Mouse (Mus musculus): Measurements from ENCODE around the gene Umad1.
A peak's percentile ranks its signal among the peaks of the same experiment; 100 is the strongest.
"Not testable (repeated sequence)": the region's sequence is repeated elsewhere in the genome, so short reads cannot be mapped to it uniquely, and the experiment has no call there.

Gene Umad1

DNA sequence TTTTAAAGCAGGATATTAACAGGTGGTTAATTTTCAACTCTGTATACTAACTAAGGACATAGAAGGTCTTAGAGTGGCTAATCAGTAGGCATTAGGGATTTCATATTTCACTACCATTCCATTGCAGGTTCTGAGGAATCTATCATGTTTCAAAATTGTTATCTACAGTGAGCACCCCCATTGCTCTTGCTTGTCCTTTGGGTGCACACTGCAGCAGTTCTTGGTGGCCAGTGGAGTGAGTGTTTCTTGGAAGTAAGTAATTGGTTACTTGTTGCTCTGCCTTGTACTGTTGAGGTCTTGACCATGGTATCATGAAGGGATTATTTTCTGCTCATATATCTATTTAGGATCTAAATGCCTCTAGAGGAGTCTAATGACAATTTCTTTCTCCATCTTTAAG lies 57.1 kb downstream of the Umad1 start:
- no peak for DNase-seq (ENCODE audit: low read depth, low spot score)

DNA sequence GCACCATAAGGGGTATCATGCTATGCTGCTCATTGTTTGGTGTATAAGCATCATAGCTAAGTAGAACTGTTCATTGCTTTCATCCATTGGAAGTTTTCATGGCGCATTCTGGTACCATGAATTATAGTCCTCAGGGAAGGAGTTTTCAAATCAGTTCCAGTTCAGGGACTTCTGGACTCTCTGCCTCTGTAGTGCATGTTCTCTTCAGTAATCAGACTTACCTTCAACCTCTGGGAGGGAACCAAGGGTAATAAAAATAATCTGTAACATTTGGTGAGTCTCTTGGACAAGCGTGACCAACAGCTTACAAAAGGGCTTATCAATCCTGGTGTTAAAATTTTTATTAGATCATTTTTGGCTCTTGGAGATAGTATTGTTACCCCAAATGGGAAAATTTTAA lies 60.5 kb downstream of the Umad1 start:
- DNase-seq (ENCODE audit: low read depth, low spot score), result no peak

DNA sequence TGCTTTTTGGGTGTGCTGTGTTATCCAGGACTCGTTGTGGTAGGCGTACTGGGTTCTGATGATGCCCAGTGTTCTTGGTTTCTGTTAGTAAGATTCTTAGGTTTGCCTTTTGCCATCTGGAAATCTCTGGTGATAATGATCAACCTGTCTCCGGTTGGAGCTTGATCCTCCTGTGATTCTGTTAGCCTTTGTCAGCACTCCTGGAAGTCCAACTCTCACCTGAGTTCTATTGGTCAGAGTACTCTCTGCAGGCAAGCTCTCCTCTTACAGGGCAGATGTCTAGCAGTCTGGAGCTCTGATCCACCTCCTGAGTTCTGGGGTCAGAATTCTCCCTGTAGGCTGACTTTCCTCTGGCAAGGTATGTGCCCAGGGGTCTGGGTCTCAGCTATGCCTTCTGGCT lies 72.4 kb downstream of the Umad1 start:
- DNase-seq (ENCODE audit: low read depth, low spot score), result not testable (repeated sequence)

DNA sequence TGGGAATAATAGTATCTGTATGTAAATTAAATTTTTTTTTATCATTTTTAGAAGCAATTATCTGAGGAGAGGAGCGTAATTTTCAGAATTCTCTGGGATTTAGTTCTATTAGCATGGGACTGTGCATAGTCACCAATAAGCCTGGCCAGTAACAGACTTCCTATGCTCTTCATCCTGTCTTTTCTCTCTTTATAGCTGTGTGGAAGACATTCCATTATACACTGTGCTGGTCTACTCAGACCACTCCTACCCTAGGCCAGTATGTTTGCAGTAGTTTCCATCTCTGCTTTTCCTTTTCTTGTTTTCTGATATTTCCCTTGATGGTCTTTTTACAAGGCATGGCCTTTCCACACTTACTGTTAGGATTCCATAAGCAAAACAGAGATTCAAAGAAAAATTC lies 74.3 kb downstream of the Umad1 start:
- DNase-seq (ENCODE audit: low read depth, low spot score), result no peak

DNA sequence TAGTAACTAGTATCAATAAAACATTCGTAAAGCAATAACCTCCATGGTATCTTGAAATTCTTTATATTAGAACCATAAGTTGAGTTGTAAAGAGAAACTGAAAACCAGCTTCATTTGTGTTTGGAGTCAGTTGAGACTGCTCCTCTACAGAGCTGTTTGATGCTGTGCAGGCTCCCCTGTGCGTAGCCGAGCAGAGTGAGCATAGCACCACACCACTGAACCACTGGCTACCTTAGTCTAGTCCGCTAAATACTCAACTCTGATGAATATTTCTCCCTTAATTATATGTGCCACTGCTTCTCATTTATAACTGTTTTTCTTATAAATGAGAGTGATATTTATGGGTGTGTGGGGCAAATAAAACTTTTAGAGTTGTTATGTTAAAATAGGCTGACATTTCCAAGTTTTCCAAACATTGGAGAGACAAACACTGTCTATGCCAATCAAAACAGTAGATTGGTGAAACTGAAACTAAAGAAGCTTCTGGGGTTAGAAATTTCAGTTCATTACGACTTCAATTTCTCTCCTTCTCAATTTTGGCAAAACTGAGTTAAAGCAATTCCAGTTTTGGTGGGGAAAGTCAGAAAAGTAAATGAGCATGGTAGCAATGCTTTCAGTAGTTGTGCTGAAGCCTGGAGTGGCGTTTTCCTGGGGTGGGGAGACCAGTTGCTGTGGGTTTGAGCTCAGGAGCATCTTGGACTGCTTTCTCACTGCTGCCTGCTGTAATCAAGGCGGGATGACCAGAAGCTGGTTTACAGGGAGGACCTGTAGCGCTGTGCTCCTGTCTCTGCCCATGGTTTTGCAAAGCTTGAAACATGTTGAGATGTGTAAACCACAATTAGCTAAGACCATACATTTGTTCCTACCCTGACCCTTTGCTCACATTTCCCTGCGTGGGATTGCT lies 77.7 kb downstream of the Umad1 start:
- DNase-seq (ENCODE audit: low read depth, low spot score), result peak; percentile 39

DNA sequence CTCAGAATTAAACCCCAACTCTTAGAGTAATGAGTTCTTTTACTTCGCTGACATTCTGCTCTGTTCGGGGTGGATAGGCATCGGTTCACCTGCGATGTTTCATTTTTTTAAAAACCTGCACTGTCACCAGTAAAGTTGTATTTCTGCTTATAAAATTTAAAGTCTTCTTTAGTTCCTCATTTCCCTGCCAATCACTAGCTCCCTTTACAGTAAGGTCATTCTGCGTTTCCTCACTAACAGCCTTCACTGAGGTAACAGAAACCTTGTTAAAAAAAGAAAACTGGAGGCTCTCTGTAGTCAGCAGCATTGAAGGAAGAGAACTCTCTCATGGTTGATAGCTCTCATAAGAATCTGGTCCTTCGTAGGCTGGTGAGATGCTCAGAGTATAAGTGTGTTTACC lies 80.4 kb downstream of the Umad1 start:
- DNase-seq (ENCODE audit: low read depth, low spot score), result peak; percentile 67

DNA sequence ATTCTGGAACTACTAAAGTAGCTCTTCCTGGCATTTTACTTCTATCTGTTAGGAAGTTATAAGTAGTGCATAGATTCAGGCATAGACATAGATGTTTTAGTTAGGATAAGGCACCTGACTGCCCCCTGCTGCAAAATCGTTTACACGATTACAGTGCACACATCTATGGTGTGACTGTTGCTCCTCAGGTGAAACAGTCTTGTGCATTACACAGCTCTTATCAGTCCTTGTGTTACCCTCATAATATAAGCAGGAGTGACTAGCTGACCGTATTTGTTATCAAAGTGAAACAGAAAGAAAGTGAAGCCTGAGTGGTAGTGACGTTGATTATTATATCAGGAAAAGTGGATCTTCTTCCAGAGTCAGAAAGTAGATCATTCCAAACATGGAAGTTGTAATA lies 84.2 kb downstream of the Umad1 start:
- DNase-seq (ENCODE audit: low read depth, low spot score), result no peak

DNA sequence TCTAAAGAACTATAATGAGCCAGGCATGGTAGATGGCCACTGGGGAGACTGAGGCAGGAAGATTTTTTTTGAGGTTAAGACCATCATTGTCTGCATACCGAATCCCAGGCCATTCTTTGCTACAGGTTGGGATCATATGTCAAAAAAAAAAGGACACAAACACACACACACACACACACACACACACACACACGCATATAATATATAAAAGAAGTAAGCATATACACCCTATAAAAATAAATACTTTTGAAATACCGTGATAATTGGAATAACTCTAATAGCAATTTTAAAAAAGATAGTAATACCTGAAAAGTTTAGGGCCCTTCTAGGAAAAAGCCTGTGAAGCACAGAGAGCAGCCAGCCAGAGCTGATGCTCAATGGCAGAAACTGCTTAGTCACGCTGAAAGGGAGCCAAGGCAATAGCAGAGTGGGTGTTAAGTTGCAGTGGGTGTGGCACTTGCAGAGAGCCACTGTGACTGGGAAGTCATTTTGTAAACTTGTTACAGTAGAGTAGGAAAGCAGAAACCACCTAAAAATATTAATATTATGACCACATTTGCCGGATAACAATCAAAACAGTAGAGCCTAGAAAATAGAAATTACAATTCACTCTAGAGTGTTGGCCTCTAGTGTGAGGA lies 86.2 kb downstream of the Umad1 start:
- peak; percentile 68 for DNase-seq (ENCODE audit: low read depth, low spot score)

DNA sequence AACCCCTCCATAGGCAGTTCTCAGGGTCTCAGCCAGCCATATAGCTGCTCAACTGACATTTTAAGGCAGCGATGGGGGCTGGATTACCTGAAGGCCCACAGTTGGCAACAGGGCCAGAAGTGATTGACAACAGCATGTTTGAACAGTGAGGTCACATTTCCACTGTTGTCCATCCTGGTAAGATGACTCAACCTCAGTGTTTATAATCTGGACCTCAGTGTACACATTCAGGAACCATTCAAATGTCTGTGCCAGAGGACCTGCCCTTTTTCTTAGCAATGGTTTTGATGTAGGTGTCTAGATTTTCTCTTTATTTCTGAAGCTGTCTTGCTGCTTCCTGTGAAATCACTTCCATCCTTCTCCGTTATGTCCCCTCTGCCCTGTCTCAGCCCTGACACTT lies 88.1 kb downstream of the Umad1 start:
- DNase-seq (ENCODE audit: low read depth, low spot score), result no peak

DNA sequence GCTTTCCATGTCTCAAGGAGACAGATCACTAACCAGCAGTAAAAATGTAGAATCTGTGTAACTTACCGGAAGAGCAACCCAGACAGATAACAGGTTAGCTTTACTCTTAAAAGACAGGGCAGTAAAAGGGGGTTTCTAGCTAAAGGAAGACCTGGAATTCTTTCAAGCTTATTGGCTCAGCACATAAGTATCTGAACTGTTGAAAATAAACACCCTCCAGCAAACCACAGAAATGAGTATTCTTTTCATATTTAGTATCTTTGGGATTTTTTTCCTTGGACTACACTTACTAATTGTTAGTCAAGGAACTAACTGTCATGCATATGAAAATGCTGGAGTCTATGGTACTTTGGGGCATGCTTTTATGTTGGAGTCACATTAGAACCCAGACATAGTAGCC lies 89.3 kb downstream of the Umad1 start:
- DNase-seq (ENCODE audit: low read depth, low spot score), result no peak

DNA sequence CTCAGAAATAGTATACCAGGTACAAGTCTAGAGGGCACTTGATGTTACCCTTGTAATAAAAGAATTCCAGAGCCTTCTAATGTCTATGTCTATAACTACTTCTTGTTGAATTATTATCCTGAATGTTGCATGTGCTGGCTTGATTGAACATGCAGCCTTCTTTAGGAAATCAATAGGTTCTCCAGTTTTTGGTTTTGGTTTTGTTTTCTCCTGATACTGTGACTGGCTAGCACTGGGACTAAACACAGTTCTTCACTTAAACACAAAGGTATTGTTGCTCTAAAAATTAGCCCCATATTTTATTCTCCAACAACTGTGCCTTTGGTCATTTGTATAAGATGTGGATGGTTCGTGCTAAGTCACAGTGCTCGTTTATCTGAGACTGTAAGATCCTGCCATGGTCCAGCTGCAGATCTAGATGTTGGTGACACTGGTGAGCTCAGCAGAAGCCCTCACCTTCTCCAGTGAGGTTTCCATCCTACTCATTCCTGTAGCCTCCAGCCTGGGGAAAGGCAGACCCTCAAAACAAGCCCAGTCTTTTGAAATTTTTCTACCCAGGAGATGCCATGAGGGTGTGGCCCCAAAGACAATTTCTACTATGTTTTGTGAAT lies 90.1 kb downstream of the Umad1 start:
- DNase-seq (ENCODE audit: low read depth, low spot score), result no peak

DNA sequence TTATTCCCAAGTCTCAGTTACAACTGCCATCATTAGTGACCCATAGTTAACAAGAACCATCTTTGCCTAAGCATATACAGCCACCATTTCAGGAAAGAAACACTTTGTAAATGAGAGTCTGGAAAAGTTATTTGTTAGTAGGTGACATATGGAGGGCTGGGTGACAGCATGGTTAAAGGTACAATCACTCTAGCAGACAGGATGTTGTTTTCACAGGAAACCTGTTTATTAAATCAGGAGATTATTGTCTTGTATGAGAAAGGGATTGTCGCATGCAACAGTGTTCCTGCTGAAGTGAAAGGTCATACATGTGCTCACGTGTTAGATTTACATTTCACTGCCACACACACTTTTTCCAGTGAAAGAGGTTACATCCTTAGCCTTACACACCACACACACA lies 92.4 kb downstream of the Umad1 start:
- no peak for DNase-seq (ENCODE audit: low read depth, low spot score)

DNA sequence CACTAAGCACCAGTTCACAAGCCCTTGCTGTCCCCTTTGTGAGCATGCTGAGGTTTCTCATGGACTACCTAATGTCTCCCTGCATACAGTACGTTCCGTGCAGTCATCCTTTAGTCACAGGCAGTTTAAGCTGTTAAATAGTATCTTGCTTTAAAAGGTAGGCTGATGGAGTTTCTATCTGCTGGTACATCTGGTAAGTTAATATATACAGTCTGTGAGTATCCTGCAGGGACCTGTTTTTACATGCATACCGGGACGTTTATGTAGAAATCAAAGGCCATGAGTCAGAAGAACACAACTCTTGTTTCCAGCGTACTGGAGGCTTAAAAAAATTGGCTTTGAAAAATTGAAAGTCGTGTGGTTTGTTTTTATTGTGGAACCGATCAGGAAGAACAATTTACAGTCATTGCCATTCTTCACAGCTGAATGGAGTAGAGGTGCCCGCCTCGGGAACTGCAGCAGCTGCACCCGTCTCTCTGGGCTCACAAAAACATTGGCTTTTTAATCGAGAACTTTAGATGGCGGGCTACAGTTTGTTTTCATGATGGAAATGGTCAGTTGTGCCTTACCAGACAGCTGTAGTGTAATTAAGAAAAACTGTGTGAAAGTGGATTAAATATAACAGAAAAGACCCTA lies 93.6 kb downstream of the Umad1 start:
- DNase-seq (ENCODE audit: low read depth, low spot score), result no peak

DNA sequence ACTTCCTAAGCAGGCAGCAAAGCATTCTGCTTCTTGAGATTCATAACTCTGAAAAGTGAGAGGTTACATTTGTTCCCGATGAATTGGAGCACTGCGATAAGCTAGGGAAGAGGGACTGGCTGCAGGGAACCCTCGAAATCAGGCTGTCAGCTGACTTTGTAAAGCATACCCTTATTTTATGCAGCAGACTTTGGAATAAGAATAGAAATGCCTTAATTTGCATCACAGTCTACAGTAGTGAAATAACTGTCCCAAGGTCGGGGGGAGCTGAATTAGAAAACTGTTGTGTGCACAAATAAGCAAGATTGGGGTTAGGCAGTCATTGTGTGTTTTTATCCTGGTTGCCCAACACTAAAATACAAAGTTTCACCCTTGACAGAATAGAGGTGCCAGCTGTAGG lies 94.4 kb downstream of the Umad1 start:
- DNase-seq (ENCODE audit: low read depth, low spot score), result no peak

DNA sequence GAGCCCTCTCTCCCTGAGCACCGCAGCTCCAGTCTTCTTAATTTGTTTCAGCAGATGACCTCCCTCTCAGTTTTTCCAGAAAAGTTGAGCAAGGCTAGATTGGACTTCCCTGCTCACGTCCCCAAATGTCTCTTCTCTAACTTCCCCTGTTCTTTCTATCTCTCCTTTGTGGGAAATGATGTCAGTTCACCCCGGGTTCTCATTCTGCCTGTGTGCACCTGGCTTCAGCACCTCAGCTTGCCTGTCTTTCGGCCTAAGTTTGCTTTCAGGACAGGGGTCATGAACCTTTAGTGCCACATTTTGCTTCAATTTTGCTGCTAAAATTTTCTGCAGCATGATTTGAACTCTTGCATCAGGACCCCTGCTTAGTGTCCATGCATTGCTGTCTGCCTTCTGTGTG lies 95.8 kb downstream of the Umad1 start:
- no peak for DNase-seq (ENCODE audit: low read depth, low spot score)

DNA sequence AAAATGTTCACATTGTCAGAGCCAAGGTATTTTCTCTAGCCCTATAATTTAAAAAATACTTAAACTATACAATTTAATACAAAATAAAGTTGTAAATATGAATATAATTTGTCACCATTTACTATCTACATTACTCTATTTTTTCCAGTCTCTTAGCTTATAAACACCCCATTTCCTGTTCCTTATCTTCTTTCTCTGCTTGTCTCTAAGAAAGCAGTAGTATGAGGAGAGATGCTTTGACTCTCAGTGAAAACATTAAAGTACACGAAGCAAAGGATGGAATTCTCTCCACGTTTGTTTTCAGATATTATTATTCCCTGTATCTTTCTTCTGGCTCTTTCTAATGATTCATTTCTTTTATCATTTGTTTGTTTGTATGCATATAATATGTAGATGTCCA lies 99.1 kb downstream of the Umad1 start:
- no peak for DNase-seq (ENCODE audit: low read depth, low spot score)

DNA sequence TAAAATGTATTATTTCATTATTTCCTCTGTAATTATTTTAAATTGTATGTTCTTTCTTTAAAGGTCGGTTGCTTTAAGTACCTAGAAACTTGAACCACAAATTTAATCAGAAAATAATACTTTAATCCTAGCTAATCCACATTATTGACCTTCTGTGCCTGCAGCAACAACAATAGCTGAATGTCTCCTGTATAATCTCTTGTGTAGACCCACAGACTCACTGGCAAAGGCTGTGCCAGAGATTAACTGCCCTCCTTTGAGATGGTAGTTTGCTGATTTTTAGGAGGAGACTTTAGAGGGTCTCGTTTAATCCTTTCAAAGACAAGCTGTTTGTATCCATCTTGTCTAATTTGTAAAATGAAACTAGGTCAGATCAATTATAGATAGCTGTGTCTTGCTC lies 99.7 kb downstream of the Umad1 start:
- no peak for DNase-seq (ENCODE audit: low read depth, low spot score)

DNA sequence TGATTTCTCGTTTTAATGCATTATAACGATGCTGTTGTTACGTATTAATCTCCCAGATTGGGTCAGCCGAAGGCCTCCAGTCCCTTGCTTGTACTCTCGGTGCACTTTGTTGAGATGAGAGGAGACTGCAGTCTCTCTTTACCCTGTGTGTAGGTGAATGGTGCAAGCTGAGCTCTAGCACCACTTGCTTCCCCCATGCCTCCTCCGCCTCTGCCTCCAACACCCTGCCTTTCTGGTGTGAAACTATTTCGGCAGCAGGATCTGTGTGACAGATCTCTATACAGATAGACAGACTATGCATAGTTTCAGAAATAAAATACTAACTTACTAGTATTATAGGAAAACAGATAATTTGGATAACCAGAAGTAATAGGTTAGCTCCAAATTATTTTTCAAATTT lies 101.7 kb downstream of the Umad1 start:
- DNase-seq (ENCODE audit: low read depth, low spot score), result no peak

DNA sequence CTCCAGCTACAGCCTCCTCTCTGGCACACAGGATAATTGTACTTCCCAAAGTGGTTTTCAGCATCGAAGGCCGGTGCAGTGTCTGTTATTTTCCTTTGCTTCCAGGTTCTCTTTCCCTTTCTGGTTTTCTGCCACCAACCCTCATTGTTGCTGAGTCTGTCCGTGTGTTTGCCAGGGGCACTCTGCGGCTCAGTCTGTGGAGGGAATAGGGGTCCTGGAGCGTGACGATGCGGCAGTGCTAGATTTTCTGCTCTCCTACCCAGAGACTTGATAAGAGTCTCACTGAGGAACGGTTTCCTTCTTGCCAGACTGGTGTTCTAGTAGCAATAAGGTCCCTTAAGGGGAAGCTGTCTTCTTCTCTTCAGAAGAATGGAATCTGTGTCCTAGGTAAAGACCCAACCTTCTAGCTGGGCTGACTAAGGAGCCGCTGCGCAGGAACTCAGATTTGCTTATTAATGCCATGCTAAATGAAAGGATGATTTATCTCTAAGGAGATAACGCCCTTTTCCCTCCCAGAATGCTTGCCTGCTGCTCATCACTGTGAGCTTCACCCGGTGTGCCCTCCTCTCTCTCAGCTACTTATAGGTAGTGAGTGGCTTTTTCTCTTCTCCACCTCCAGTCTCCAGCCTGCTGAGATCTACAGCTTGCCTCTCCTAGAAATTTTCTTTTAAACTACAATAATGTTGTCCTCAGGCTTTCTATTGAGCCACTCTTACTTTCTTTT lies 105.1 kb downstream of the Umad1 start:
- no peak for DNase-seq (ENCODE audit: low read depth, low spot score)

DNA sequence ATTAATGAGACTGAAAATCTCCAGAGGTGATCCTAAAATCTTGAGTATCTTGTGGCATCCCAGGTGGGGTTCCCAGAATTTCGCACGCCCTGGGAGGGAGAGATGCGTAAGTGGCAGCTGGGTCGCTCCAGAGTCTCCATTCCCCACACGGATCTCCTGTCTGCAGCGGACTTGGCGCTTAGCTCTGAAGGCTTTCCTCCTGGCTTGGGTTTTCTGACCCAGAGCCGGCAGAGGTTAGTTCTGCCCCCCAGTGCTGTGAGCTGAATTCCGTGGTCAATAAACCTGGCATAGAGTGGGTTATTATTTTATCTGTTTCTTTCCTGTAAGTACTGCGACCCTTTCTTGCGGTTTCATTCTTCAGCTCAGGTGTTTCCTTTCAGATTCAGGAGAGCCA lies 105.7 kb downstream of the Umad1 start:
- no peak for DNase-seq (ENCODE audit: low read depth, low spot score)

DNA sequence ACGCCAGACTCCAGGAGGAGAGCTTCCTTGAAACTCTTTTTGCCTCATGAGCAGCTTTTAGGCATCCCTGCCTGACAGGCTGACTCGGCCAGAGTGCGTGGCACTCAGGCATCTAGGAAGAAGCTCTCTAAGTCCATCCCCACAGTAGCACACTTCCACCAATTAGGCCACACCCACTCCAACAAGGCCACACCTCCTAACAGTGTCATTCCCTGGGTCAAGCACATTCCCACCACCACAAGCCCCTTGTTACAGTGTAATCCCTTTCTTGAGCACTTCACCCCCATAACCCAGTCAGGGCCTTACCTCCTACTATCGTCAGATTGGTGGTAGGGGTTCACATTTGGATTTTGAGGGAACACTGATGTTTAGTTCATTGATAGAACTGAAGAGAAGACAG lies 108.6 kb downstream of the Umad1 start:
- DNase-seq (ENCODE audit: low read depth, low spot score), result no peak

Measured in A20 (cell line).